Mouse (Mus musculus): ENCODE measurements around the gene Faf2.
"Not testable (repeated sequence)": the region's sequence is repeated elsewhere in the genome, so short reads cannot be mapped to it uniquely, and the experiment has no call there.

The Faf2 gene

DNA sequence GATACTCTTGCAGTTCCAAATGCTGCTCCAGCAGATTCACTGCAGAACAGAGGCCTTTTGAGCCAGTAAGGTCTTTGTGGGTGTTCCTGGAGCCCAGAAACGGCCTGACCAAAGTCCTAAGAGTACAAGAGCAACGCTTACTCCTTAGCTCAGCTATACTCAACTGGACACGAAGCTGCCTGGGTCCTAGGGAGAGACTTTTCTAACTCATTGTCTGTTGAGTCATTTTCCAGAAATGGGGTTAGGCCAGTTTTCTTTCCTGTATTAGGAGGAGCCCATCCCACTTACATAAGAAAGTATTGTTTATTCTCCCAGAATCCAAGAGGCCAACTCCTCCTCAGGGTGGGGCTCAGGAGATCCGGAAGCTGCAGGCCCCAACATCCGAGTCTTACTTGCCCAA is 16.2 kb upstream of the Faf2 start:
- no peak for DNase-seq (ENCODE audit: low read depth, low spot score)

DNA sequence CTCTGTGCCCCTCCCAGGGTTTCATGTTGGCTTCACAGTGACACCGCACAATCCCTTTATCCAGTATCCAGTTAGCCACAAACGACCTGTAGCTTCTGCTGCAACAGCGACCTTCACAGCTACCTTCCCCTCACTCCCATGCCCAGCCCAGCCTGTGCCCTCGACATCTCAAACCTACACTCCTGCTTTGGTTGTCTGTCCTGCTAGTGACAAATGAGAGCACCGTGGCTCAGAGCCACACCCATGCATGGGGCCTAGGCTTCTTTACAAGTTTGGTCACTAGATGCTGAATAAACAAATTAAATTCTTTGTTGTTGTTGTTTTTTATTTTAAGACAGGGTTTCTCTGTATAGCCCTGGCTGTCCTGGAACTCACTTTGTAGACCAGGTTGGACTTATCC is 14.4 kb upstream of the Faf2 start:
- DNase-seq (ENCODE audit: low read depth, low spot score), result no peak

DNA sequence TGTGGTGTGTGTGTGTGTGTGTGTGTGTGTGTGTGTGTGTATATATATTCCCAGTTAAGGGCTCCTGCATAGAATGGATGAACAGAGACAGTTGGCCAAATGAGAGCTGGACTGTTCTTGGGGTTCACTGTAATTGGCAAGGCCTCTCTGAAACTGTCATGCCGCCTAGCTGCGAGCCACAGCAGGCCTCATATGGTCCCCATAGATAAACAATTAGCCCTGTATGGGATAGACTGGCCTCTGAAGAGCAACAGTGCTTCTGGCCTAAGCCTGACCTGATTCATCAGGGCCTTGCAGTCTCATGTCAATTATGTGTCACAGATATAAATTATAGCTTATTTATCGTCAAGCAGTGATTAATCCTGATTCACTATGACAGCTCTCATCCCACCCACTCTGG is 13.6 kb upstream of the Faf2 start:
- no peak for DNase-seq (ENCODE audit: low read depth, low spot score)

DNA sequence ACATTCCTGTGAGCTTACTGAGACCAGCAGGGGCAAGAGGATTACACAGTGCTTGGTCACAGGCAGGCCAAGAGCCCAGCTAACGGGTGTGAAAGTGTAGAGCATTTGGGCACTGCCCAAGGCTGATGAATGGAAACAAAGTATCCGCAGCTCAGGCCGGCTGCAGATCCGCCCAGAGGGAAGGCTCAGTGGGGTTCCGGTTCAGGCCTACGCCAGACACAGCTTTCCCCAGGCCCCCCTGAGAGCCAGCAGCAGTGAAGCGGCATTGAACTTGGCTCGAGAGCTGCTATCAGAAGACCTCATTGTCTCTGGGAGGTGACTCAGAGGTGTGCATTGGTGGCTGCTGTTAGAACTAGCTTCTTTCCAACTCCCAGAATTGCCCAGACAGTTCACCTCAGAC is 12.9 kb upstream of the Faf2 start:
- no peak for DNase-seq (ENCODE audit: low read depth, low spot score)

DNA sequence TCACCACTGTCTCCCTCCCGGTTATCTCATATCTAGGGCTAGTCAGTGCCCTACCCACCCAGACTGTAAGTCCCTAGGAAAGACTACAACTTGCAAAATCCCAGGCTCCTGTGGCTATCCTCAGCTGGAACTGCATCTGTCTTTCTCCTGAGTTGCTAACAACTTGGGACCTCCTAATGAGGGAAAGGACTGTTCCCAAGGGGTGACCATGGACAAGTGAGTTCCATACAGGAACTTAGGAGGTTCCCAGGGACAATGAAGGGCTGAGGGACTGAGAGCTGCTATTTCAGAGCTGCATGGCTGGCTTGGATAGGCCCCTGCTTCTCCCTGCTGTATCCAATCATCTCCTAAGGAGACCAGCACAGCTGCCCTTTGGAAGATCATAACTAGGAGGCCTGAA is 12.3 kb upstream of the Faf2 start:
- no peak for DNase-seq (ENCODE audit: low read depth, low spot score)

DNA sequence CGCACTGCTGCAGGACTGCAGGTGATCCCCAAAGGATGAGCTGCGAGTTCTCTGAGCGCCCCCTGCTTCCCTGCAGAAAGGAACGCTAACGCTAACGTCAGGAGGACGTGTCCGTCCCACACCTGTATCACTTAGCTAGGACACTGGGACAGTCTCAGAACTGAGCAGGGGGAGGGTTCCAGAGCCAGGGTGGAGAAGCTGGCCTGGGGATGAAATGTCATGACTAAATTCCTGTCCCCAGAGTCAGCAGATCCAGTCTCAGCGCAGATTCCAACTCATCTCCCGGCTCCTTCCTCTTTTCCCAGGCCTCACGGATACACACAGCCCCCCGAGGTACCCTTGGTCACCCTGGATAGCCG is 11.0 kb upstream of the Faf2 start:
- DNase-seq (ENCODE audit: low read depth, low spot score), result no peak

DNA sequence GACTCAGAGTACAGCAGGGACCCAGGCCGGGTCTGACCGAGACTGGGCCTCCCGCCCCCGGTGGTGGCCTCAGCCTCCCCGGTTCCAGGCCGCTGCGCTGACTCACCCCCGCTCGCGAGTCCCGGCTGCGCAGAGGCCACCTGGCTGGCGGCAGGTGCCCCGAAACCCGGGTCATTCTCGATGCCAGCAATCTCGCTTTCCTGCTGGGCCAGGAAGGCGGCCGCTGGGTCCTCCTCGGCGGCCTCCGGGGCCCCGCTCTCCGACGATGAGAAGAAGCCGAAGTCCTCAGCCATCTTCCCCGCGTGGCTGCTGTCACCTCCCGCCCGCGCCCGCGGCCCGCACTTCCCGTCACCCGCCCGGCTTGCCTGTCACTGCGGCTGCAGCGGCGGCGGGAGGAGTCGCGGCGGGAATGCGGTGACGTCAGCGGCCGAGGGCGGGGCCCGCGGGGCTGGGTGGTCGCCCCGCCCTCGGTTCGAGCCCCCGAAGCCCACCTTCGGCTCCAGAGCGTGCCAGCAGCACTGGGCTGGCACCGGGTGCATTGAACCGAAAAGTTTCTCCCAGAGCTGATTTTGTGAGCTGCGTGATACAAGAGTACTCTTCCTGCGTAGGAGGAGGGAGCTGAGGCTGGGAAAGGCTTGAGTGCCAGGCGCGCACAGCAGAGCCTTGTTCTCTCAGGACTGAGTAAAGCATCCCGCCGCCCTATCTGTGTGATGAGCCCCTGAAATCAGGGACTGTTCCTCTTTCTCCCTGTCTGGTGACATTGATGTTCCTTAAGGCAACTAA is 10.4 kb upstream of the Faf2 start, which contains the start of gene Cltb:
Gene Cltb (minus strand): TSS at position 373 of the 783 bp plus-strand sequence.
- peak; percentile 58 for DNase-seq (ENCODE audit: low read depth, low spot score)

DNA sequence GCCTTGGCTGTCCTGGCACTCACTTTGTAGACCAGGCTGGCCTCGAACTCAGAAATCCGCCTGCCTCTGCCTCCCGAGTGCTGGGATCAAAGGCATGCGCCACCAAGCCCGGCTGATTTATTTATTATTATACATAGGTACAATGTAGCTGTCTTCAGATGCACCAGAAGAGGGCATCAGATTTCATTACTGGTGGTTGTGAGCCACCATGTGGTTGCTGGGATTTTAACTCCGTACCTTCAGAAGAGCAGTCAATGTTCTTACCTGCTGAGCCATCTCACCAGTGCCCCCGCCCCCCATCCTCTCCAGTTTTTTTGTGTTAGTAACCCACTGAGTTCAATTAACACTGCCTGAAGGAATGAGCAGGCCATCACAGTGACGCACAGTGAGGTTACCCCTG is 8.4 kb upstream of the Faf2 start:
- not testable (repeated sequence) for DNase-seq (ENCODE audit: low read depth, low spot score)

DNA sequence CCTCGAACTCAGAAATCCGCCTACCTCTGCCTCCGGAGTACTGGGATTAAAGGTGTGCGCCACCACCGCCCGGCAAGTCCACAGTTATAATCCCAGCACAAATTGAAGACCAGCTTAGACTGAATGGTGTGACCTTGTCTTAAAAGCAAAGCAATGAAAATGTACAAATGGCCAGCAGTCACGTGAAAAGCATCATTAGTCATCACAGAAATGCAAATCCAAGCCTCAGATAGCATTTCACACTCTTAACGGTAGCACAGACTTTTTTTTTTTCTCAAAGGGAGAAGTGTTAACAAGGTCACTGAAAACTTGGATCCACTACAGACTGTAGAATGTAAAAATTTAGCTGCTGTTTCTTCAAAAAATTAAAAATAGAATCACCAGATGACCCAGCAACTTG is 5.3 kb upstream of the Faf2 start:
- DNase-seq (ENCODE audit: low read depth, low spot score), result no peak

DNA sequence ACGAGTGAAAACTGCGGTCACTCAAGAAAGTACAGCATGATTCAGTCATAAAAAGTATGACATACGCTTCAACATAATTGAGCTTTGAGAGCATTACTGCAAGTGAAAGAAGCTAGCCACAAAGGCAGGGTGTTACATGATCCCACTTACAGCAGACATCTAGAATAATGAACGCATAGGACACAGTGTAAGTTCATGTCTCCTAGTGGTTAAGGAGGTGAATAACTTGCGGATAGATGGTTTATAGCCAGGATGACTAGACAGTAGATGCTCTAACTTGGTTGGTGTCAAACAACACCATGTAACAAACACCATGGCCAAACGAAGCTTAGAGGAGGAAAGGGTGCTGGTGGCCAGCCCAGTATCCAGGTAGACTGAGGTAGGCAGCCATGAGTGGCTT is 4.6 kb upstream of the Faf2 start:
- DNase-seq (ENCODE audit: low read depth, low spot score), result no peak

DNA sequence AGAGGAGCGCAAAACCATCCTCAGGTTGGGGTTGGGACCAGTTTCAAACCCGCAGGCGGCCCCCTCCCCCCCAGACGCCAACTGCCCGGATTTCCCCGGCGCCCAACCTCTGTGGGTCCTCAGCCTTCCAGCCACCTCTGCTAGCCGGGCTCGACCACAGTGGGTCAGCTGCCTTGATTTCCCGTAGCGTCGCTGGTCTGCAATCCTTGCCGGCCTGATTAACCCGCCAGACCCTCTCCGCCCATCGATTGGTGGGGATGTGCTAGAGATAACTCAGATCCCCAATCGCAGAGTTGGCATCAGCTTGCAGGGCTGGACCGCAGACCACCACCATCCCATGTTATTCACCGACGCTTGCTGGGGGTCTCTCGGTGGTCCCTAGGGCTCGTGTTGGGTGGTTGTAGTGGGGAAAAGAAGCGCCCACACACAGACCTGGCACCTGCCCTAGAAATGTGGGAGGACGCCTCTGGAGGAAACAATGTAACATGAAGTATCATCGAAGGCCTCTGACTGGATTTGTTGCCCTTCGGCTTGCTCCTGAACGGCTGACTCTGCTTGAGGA is 457 bp downstream of the Faf2 start:
- DNase-seq (ENCODE audit: low read depth, low spot score), result no peak

DNA sequence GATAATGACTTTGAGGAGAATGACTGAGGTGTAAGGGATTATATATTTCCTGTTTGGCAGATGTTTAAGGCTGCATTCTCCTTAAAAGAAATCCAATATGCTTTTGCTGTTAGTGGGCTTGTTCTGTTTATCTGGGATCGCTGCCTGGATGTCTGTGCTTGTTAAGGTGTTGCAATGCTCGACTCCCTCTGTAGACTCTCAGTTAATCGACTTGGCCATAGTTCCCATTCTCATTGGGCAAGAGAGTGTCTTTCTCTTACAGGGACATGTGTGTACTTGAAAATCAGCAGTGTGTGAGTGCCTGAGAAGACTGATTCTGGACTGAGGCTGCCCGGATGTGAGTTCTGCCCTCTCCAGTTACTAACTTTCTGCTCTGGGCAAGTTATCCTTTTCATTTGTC is 7.5 kb downstream of the Faf2 start:
- DNase-seq (ENCODE audit: low read depth, low spot score), result no peak

DNA sequence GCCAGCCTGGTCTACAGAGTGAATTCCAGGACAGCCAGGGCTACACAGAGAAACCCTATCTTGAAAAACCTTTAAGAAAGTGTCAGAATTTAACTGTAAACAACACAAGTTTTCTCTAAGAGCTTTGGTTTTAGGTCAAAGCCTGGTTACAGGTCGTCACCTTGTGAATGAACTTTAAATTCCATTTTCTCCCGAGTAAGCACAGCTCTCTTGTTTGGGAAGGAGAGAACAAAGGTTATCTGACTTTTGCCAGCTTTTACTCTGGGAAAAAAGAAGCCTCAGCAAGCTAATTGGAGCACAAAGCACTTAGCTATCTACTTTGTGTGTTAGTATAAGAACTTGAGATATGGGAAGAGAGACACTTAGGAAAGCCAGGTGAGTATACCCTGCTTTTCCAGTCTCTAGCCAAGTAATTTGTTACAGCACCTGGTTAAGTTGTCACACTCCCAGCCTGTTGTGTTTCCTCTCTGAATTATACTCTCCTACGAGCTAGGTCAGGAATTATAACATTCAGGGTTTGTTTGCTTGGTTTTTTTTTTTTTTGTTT is 11.2 kb downstream of the Faf2 start:
- DNase-seq (ENCODE audit: low read depth, low spot score), result no peak

DNA sequence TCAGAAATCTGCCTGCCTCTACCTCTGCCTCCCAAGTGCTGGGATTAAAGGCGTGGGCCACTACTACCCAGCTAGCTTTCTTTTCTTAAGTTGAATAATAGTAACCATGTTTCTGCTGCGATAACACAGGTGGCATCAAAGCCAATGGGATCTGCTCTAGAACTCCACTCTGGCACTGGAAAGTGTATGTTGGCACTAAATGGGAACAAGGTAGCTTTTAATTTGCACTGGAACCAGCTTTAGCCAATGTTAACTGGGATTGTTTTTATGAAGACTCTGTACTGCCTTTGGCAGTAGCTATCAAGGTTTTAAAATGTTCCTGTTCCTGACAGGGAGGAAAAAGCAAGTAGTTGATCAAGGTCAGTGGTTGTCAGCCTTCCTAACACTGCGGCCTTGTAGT is 13.4 kb downstream of the Faf2 start:
- DNase-seq (ENCODE audit: low read depth, low spot score), result no peak

DNA sequence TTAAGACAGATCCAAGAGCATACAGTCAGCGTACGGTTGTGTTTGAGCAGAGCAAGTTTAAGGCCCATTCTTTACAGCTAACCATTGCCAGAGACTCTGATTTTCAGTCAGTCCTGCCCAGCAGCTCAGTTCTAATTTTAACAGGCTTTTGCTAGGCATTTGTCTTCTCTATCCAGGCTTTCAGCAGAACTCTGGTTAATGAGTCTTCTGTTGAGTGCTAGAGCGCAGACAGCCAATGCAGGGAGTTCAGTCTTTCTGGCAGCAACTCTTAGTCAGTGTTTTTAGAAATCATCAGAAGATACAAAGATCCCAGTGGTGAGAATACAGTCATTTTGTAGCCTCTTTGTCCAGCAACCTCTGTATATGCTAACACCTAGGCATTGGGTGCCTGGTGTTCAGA is 28.9 kb downstream of the Faf2 start:
- DNase-seq (ENCODE audit: low read depth, low spot score), result no peak

DNA sequence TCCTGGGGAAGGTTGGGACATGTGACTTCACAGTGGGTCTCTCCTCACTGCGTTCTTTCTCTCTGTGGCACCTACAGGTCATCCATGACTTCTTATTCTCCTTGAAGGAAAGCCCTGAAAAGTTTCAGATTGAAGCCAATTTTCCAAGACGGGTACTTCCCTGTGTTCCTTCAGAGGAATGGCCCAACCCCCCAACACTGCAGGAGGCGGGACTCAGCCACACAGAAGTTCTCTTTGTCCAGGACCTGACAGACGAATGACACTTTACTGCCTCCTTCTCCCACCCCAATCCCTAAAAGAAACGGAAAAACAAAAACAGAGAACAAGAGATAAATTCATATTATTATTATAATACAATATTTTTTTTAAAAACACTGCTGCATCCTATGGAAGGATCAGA is 39.3 kb downstream of the Faf2 start:
- no peak for DNase-seq (ENCODE audit: low read depth, low spot score)

DNA sequence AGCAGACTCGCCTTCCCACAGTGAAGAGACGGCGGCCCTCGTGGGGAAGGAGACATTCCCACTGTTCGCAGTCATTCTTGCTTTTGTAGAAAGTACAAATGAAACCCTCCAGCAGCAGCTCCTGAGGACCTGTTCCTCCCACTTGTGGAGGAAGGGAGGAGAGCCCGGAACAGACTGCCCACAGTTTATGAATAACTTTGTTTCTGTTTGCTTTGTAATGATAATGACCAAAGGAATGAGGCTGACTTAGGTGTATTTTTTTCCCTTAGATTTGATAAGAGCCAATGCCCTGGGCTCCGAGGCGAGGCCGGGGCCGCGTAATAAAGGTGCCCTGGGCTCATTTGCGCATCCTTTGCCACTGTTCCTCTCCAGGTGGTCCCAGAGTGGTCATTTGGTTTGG is 39.8 kb downstream of the Faf2 start:
- no peak for DNase-seq (ENCODE audit: low read depth, low spot score)

DNA sequence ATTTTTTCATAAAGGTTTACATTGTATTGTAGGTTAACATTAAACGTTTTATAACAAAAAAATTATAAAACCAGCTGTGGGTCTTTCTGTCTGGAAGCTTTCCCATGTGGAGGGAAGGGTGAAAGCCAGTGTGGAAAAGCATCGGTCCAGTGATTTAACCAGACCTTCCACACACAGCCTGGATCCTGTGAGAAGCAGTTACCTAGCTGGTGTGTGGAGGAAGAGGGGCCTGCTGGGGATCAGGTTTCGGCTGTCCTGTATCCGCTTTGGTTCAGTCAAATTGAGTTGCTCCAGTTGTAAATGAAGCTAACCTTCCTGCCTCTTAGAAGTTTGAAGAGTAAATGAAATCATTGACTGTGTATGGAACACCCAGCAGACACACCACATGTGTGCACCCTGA is 42.4 kb downstream of the Faf2 start:
- no peak for DNase-seq (ENCODE audit: low read depth, low spot score)

DNA sequence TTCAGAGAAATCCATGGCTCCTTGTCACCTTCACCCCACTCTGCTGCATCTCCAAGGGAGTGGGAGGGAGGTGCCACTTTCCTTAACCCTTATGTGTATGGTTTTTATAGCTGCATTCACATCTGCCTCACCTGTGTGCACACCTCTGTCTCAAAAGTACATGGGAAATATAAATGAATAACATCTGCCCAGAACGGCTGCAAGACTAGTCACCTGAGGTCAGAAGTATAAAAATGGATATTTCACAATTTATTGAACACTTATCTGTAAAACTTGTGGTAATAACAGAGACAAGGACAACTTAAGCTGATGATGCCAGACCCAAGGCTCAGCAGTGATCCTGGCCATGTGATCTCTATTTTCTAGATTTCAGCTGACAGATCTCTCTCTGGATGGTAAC is 42.9 kb downstream of the Faf2 start:
- DNase-seq (ENCODE audit: low read depth, low spot score), result no peak

DNA sequence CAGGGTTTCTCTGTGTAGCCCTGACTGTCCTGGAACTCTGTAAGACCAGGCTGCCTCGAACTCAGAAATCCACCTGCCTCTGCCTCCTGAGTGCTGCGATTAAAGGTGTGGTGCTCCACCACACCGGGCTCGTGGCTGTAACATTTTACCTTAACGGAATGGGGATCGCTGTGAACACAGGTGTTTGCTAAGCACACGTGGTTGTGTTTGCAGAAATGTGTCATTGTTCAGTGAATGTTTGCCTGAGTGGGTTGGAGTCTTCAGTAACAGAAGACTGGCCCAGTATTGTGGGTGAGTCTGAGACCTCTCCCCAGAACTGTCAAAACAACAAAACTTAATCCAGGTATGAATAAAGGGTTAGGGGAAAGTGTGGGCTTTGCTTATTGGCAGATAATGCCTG is 43.5 kb downstream of the Faf2 start:
- no peak for DNase-seq (ENCODE audit: low read depth, low spot score)

DNA sequence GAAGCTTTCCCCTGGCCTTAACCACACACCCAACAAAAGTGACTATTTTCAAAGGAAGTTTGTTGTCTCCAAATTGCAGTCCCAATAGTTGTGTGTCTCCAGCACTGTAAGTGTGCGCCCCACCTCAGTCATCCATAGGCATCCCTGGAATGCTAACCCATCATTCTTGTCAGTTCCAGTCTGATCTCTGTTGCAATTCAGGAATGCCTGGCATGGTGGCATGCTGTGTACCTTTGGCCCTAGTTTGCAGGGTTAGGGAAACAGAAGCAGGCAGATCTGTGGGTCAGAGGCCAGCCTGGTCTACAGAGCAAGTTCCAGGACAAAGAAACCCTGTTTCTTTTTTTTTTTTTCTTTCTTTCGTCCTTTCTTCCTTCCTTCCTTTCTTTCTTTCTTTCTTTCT is 48.9 kb downstream of the Faf2 start:
- no peak for DNase-seq (ENCODE audit: low read depth, low spot score)

DNA sequence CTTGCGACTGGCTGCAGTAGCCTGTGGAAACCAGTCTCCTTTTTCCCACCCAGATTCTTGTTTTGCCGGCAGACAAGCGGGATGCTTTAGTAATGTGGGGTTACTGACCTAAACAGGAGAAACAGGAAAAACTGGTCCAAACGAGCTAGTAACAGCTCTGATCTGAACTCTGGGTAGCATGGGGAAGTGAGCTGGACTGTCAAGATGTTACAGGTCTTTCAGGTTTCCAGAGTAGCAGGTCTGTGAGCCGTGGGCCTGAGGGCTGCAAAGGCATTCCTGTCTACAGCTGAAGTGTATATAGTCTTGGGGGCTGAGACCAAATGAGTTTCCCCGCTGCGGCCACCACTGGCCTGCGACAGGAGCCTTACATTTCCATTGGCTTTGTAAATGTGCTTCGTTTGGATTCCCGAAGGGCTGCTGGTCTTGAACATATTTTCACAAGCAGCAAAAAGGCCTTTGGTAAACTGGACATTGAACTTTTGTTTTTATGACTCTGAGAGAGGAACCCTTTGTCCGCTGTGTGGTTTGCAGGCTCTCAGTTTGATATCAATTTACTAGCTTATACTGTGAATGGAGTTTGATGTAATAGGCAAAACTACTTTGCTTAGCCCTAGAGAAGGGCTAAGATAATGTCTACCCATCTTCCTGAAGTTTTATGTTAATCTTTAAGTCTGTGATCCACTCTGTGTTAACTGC is 54.5 kb downstream of the Faf2 start:
- no peak for DNase-seq (ENCODE audit: low read depth, low spot score)

DNA sequence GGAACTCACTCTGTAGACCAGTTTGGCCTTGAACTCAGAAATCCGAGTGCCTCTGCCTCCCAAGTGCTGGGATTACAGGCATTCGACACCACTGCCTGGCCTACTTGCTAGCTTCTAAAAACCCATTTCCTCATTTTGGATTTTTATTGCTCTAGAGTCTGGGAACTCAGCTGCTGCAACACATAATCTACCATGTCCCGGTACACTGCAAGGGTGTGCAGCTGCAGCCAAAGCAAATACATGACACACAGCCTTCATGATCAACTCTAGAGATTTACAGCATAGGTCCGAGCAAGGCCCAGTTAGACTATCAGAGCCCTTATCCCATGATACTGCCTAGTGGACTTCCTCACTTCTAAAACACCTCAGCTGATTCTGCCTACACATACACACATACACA is 56.7 kb downstream of the Faf2 start:
- no peak for DNase-seq (ENCODE audit: low read depth, low spot score)

Measured in embryo, embryonic 11.5 days (tissue).